Mouse (Mus musculus): ENCODE results near the gene Cttnbp2.

DNA sequence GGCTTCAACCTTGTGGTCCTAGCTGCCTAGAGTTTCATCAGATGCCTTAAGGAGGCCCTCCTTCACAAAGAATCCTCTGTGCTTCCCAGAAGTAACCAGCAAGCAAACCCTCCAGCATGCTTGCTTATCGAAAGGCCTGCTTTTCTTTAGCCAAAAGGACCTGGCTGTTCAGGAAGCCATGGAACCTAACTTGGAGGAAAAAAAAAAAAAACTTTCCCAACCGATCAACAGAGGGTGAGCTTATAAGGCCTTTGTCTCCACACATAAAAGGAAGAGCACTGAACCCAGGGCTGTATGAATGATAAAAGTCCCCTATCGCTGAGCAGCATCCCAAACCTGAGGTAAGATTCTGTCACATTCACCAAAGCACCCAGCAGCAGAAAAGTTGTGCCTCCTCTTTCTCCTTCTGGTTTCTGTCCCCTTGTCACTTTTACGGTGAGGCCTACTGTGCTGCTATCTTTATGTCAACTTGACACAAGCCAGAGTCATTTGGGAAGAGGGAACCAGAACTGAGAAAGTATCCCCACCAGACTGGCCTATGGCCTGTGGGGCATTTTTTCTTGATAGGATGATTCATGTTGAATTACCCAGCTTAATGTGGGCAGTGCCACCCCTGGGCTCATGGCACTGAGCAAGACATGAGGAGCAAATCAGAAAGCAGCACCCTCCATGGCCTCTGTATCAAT is 78.4 kb downstream of the Cttnbp2 start:
- TF ChIP-seq HCFC1 (IDR thresholded peaks at IDR 0.05; ENCODE audit: borderline replicate concordance, insufficient read depth, low read length) = no peak
- TF ChIP-seq ZNF384 (IDR thresholded peaks at IDR 0.05; ENCODE audit: low read depth, low read length) = no peak
- no peak for TF ChIP-seq ZC3H11A (IDR thresholded peaks at IDR 0.05; ENCODE audit: borderline replicate concordance, low read depth, low read length)
